Mouse (Mus musculus) stomach, embryonic 14.5 days (tissue): ENCODE measurements around the gene Erc2. TPM values are rescaled to one million over a fixed set of nuclear protein-coding genes. Genes with fewer than 3 reads are reported as not detected.
A peak's percentile ranks its signal among the peaks of the same experiment; 100 is the strongest.

ENCODE experiments used
- ATAC-seq: fragments of 200-750 bp; cut with Nextera tagmentation; 2 replicates; pipeline ENCODE4 v1.8.0; 2017; ENCODE audit warnings: low read depth, moderate TSS enrichment; ENCODE audit not compliant: insufficient number of reproducible peaks, insufficient read depth, low FRiP score
- H3K27ac ChIP-seq: fragments of 300-500 bp; sonication (generic); 2 replicates; pipeline ENCODE4 v1.5.1; 2014; ENCODE audit warnings: mild to moderate bottlenecking, low read length, moderate library complexity, mixed read lengths
- H3K27me3 ChIP-seq: fragments of 300-500 bp; sonication (generic); 2 replicates; pipeline ENCODE4 v1.6.1; 2014; ENCODE audit warnings: low read length, control low read depth, mixed read lengths; ENCODE audit not compliant: control insufficient read depth, insufficient read depth
- H3K36me3 ChIP-seq: fragments of 300-500 bp; sonication (generic); 2 replicates; pipeline ENCODE4 v1.6.1; 2014; ENCODE audit warnings: mild to moderate bottlenecking, control low read depth, low read length, moderate library complexity, mixed read lengths; ENCODE audit not compliant: control insufficient read depth, insufficient read depth
- H3K4me1 ChIP-seq: fragments of 300-500 bp; sonication (generic); 2 replicates; pipeline ENCODE4 v1.6.1; 2014; ENCODE audit warnings: low read length, control low read depth, mixed read lengths; ENCODE audit not compliant: control insufficient read depth, insufficient read depth
- H3K4me2 ChIP-seq: fragments of 300-500 bp; sonication (generic); replicated peaks from 2 replicates; pipeline ENCODE4 v1.6.1; 2014; ENCODE audit warnings: low read depth, low read length, control low read depth
- H3K4me3 ChIP-seq: fragments of 300-500 bp; sonication (generic); 2 replicates; pipeline ENCODE4 v1.5.1; 2014; ENCODE audit warnings: low read depth, low read length, control low read depth
- H3K9ac ChIP-seq: fragments of 300-500 bp; sonication (generic); replicated peaks from 2 replicates; pipeline ENCODE4 v1.6.1; 2014; ENCODE audit warnings: low read depth, mild to moderate bottlenecking, control low read depth, low read length, moderate library complexity, mixed read lengths
- H3K9me3 ChIP-seq: fragments of 300-500 bp; sonication (generic); 2 replicates; pipeline ENCODE4 v1.6.1; 2016; ENCODE audit warnings: low read depth, low read length, control low read depth; ENCODE audit not compliant: control insufficient read depth
- WGBS: fragments of 180-500 bp; shearing (Covaris S2); extraction: QIAGEN DNeasy Blood & Tissue Kit; methylation state at CpG from one replicate; pipeline ENCODE4 v1.1.7; 2014; 5-methylcytosine and 5-hydroxymethylcytosine counted together
- polyA plus RNA-seq: library from polyadenylated mRNA; unstranded; fragments of >200 nt; fragmentation: Nextera tagmentation; extraction: Ambion mirVana; gene quantifications from 2 replicates; pipeline ENCODE4 v1.2.1, GENCODE M21; 2014

Erc2 gene
- polyA plus RNA-seq, 1 experiment from 2014 or later: 7.7 TPM

DNA sequence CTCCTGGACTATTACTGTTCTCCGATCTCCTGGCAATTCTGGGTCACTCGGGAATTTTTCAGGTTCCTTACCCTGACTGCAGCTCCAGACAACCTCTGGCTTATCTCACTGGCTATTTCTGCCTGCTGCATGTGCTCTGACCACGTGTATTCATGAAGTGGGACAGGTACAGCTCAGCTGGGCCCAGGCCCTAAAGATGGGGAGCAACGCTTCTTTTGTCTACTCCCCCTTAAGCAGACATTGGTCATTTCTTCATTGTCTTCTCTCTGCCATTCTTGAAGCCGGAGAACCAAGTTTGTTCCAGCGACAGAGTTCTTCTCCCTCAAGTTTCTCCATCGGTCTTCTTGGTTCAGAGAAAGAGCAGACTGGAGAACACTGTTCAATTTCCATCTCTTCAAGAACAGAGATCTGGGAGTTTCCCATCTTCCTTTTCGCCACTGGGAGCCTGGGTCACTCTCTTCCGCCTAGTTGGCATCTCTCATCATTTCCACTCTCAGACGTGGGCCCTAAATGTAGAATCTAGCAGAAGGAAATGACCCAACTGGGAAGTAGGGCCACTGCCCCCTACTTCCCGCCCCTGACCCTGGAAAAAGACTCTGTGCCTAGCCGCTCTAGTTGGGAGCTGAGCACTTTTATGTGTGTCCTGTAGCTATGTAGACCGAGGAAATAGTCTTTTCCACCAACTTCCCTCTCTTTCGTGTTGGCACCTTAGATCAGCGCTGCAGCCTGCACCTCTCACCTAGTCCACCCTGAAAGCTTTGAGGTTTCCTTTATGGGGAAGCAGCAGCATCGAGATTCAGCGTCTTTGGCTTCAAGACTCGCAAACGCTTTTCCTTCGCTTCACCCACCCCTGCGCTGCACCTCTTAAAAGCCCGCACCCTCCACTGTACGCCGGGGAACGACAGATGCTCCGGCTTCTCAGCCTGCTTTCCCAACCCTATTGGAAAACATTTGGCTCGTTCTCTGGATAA lies 886.3 kb downstream of the Erc2 start:
- peak overlapping the region; percentile 53; the same call in 1 of the 2 replicates for H3K27ac ChIP-seq

GRCm38 (mm10) chr14:28509441-28510340 lies 887.5 kb downstream of the Erc2 start:
- WGBS: 1% methylated on average over 47 of the region's 47 CpGs
- peaks cover 24% of the 10 kb centered on the region; the same call in 1 of the 2 replicates for H3K4me1 ChIP-seq
- no peaks in the 10 kb centered on the region for H3K27me3 ChIP-seq

More for the DNA sequence above, 886.3 kb downstream of the Erc2 start:
- Histone ChIP-seq H3K9me3 (no peaks in the 10 kb centered on the region), H3K27me3 (no peaks in the 10 kb centered on the region), H3K4me2 (peak overlapping the region; percentile 77), H3K4me3 (peak overlapping the region; percentile 75), H3K9ac (peak overlapping the region; percentile 87), H3K36me3 (peaks cover 9% of the 10 kb centered on the region; the same call in 1 of the 2 replicates), H3K4me1 (peaks cover 23% of the 10 kb centered on the region; the same call in 1 of the 2 replicates)
- no peak for ATAC-seq
- 15% methylated on average over 27 of the region's 27 CpGs for WGBS

DNA sequence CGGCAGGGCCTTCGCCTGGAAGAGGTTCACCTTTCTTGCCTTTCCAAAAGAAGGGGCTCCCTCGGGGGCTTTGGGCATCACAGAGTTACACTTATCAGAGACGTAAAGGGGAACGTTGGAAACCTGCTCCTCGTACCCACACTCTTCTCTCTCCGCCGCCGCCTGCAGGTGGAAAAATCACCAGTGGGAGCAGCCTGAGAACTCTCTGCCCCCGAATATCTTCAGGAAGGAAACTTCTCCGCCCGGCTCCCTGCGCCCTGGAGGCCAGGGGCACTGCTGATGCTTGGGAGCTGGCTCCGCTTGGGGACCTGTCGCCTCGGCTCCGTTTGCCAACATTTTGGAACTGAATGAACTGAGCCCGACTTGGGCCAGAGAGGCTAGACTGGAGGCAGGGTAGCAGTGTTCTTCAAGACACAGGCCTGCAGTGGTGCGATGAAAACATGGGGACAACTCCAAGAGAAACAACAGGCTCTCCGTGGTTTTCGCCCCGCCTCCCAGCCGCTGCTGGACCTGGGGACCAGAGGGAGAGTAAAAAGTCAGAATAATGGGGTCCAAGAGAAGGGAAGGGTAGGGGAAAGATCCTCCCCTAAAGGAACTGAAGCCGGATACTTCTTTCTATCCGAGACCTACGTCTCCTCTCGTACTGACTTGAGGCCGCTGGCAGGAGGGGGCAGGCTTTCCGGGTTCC lies 888.3 kb downstream of the Erc2 start:
- peaks cover 20% of the 10 kb centered on the region; the same call in 1 of the 2 replicates for H3K36me3 ChIP-seq
- peaks cover 29% of the 10 kb centered on the region; the same call in 1 of the 2 replicates for H3K4me1 ChIP-seq
- WGBS: 6% methylated on average over 29 of the region's 29 CpGs
- peak overlapping the region; percentile 77 for H3K4me2 ChIP-seq
- no peak for ATAC-seq
- peak overlapping the region; percentile 76; the same call in 1 of the 2 replicates for H3K27ac ChIP-seq
- H3K9me3 ChIP-seq: no peaks in the 10 kb centered on the region
- H3K4me3 ChIP-seq: peak overlapping the region; percentile 75
- H3K9ac ChIP-seq: peak overlapping the region; percentile 31
- no peaks in the 10 kb centered on the region for H3K27me3 ChIP-seq

More at GRCm38 (mm10) chr14:28509441-28510340, 887.5 kb downstream of the Erc2 start:
- H3K9ac ChIP-seq: peak overlapping the region; percentile 31
- H3K9me3 ChIP-seq: no peaks in the 10 kb centered on the region
- H3K4me3 ChIP-seq: peak overlapping the region; percentile 75
- ATAC-seq: peak; percentile 44; the same call in 1 of the 2 replicates
- H3K4me2 ChIP-seq: peak overlapping the region; percentile 77
- H3K36me3 ChIP-seq: peaks cover 13% of the 10 kb centered on the region; the same call in 1 of the 2 replicates
- peak overlapping the region; percentile 76; the same call in 1 of the 2 replicates for H3K27ac ChIP-seq

- Histone ChIP-seq H3K27me3 (no peaks in the 10 kb centered on the region), H3K4me1 (peaks cover 29% of the 10 kb centered on the region; the same call in 1 of the 2 replicates), H3K9me3 (no peaks in the 10 kb centered on the region), H3K36me3 (peaks cover 25% of the 10 kb centered on the region; the same call in 1 of the 2 replicates), H3K4me2 (peak overlapping the region; percentile 77), H3K9ac (peak overlapping the region; percentile 31; the same call in 1 of the 2 replicates), H3K27ac (peak overlapping the region; percentile 76; the same call in 1 of the 2 replicates), H3K4me3 (peak overlapping the region; percentile 75)
- ATAC-seq: no peak
- WGBS: 1% methylated on average over 41 of the region's 41 CpGs
These were observed 888.9 kb downstream of the Erc2 start for GRCm38 (mm10) chr14:28511029-28511651.

DNA sequence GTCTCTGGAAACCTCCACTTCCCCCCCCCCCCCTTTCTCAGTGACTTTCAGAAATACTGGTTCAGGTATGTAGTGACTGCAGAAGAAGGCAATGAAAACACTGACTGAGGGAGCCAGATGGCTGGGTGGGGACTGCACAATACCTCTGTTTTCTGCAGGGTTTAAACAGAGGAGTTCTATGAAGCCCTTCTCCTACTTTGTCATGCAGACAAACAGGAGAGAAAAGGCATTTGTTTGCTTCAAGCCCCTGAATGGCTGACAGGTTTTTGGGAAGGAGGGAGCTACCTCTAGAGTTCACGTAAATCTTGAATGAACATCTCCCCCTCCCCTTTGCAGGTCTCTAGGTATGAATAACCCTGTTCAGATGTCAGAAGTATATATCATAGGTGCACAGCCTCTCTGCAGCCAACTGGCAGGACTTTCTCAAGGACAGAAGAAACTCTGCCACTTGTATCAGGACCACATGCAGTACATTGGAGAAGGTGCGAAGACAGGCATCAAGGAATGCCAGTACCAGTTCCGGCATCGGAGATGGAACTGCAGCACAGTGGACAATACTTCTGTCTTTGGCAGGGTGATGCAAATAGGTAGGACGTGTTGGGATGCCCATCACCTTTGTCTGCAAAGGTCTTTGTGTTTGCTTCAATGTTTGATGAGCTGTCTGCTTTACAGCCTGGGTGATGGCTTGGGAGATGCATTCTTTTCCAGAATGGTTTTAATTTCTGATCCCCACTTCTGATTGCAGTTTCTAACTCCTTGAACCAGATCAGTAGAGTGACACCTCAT lies 890.8 kb downstream of the Erc2 start:
- ATAC-seq: no peak
- no peaks in the 10 kb centered on the region for H3K27me3 ChIP-seq
- 78% methylated on average over 5 of the region's 5 CpGs for WGBS

GRCm38 (mm10) chr14:28514171-28514570 lies 891.9 kb downstream of the Erc2 start:
- no peak overlapping the region for H3K4me3 ChIP-seq
- ATAC-seq: no peak

More for the DNA sequence above, 890.8 kb downstream of the Erc2 start:
- Histone ChIP-seq H3K36me3 (peaks cover 27% of the 10 kb centered on the region; the same call in 1 of the 2 replicates), H3K27ac (no peak overlapping the region), H3K4me3 (no peak overlapping the region), H3K9ac (no peak overlapping the region), H3K4me2 (no peak overlapping the region), H3K4me1 (peaks cover 29% of the 10 kb centered on the region; the same call in 1 of the 2 replicates), H3K9me3 (no peaks in the 10 kb centered on the region)

GRCm38 (mm10) chr14:28515331-28515730 lies 893.1 kb downstream of the Erc2 start:
- WGBS: 50% methylated on average over 6 of the region's 6 CpGs

More at GRCm38 (mm10) chr14:28514171-28514570, 891.9 kb downstream of the Erc2 start:
- no peaks in the 10 kb centered on the region for H3K9me3 ChIP-seq
- no peak overlapping the region for H3K27ac ChIP-seq
- no peaks in the 10 kb centered on the region for H3K27me3 ChIP-seq
- 37% methylated on average over 2 of the region's 2 CpGs for WGBS
- H3K4me2 ChIP-seq: no peak overlapping the region
- peaks cover 24% of the 10 kb centered on the region; the same call in 1 of the 2 replicates for H3K4me1 ChIP-seq
- peaks cover 29% of the 10 kb centered on the region; the same call in 1 of the 2 replicates for H3K36me3 ChIP-seq
- H3K9ac ChIP-seq: no peak overlapping the region

More at GRCm38 (mm10) chr14:28515331-28515730, 893.1 kb downstream of the Erc2 start:
- ATAC-seq: no peak
- Histone ChIP-seq H3K27me3 (no peaks in the 10 kb centered on the region), H3K9ac (no peak overlapping the region), H3K4me1 (peaks cover 20% of the 10 kb centered on the region; the same call in 1 of the 2 replicates), H3K4me2 (no peak overlapping the region), H3K9me3 (no peaks in the 10 kb centered on the region), H3K27ac (no peak overlapping the region), H3K36me3 (peaks cover 41% of the 10 kb centered on the region; the same call in 1 of the 2 replicates), H3K4me3 (no peak overlapping the region)
